Mouse (Mus musculus): ENCODE results near the gene Kcnk3.

- TF ChIP-seq CTCF (IDR thresholded peaks at IDR 0.05; ENCODE audit: low read depth) (no peak), EP300 (IDR thresholded peaks at IDR 0.05; ENCODE audit: low read depth) (no peak; the same call in 1 of the 2 replicates)
These were observed 6.0 kb downstream of the Kcnk3 start for GRCm38 (mm10) chr5:30593811-30594504.
